Mouse (Mus musculus) stomach, embryonic 16.5 days (tissue): ENCODE measurements around the gene Krtap5-2. TPM values are rescaled to one million over a fixed set of nuclear protein-coding genes. Genes with fewer than 3 reads are reported as not detected.
"Not testable (repeated sequence)": the region's sequence is repeated elsewhere in the genome, so short reads cannot be mapped to it uniquely, and the experiment has no call there.

Experiments used
- ATAC-seq: fragments of 200-750 bp; cut with Nextera tagmentation; 2 replicates; pipeline ENCODE4 v1.8.0; 2017; ENCODE audit warnings: moderate number of reproducible peaks, moderate TSS enrichment; ENCODE audit not compliant: insufficient read depth, low FRiP score
- H3K27ac ChIP-seq: fragments of 300-500 bp; sonication (generic); 2 replicates; pipeline ENCODE4 v1.5.1; 2014; ENCODE audit warnings: low read length
- H3K27me3 ChIP-seq: fragments of 300-500 bp; sonication (generic); 2 replicates; pipeline ENCODE4 v1.6.1; 2014; ENCODE audit warnings: low read length, control low read depth, mixed read lengths; ENCODE audit not compliant: control insufficient read depth, insufficient read depth
- H3K36me3 ChIP-seq: fragments of 300-500 bp; sonication (generic); 2 replicates; pipeline ENCODE4 v1.6.1; 2014; ENCODE audit warnings: low read length; ENCODE audit not compliant: control insufficient read depth, insufficient read depth
- H3K4me1 ChIP-seq: fragments of 300-500 bp; sonication (generic); 2 replicates; pipeline ENCODE4 v1.6.1; 2014; ENCODE audit warnings: low read length, control low read depth, mixed read lengths; ENCODE audit not compliant: control insufficient read depth, insufficient read depth
- H3K4me2 ChIP-seq: fragments of 300-500 bp; sonication (generic); 2 replicates; pipeline ENCODE4 v1.6.1; 2014; ENCODE audit warnings: low read depth, low read length, mixed read lengths
- H3K4me3 ChIP-seq: fragments of 300-500 bp; sonication (generic); replicated peaks from 2 replicates; pipeline ENCODE4 v1.5.1; 2014; ENCODE audit warnings: mild to moderate bottlenecking, low read length
- H3K9ac ChIP-seq: fragments of 300-500 bp; sonication (generic); 2 replicates; pipeline ENCODE4 v1.6.1; 2014; ENCODE audit warnings: low read length
- H3K9me3 ChIP-seq: fragments of 300-500 bp; sonication (generic); replicated peaks from 2 replicates; pipeline ENCODE4 v1.6.1; 2016; ENCODE audit warnings: low read length, control low read depth; ENCODE audit not compliant: control insufficient read depth
- WGBS: fragments of 180-500 bp; shearing (Covaris S2); extraction: QIAGEN DNeasy Blood & Tissue Kit; methylation state at CpG from one replicate; pipeline ENCODE4 v1.1.7; 2014; 5-methylcytosine and 5-hydroxymethylcytosine counted together
- polyA plus RNA-seq: library from polyadenylated mRNA; unstranded; fragments of >200 nt; fragmentation: Nextera tagmentation; extraction: Ambion mirVana; gene quantifications from 2 replicates; pipeline ENCODE4 v1.2.1, GENCODE M21; 2015

The Krtap5-2 gene
- polyA plus RNA-seq, 1 experiment from 2014 or later, result not detected

GRCm38 (mm10) chr7:142145413-142145940 lies 30.3 kb downstream of the Krtap5-2 start:
- Histone ChIP-seq H3K27me3 (no peaks in the 10 kb centered on the region), H3K4me1 (no peaks in the 10 kb centered on the region), H3K4me2 (no peak overlapping the region), H3K4me3 (no peak overlapping the region), H3K27ac (no peak overlapping the region), H3K36me3 (no peaks in the 10 kb centered on the region), H3K9me3 (no peaks in the 10 kb centered on the region), H3K9ac (no peak overlapping the region)
- 33% methylated on average over 4 of the region's 4 CpGs for WGBS
- no peak for ATAC-seq

GRCm38 (mm10) chr7:142144507-142144906 lies 31.3 kb downstream of the Krtap5-2 start, which contains the start of gene Gm45337:
Gene Gm45337, minus strand, starts transcription at chr7:142144607.
- Histone ChIP-seq H3K4me1 (no peaks in the 10 kb centered on the region), H3K9ac (no peak within 1 kb of the TSS), H3K4me3 (no peak within 1 kb of the TSS), H3K27ac (no peak within 1 kb of the TSS), H3K4me2 (no peak within 1 kb of the TSS), H3K9me3 (no peaks in the 10 kb centered on the region), H3K36me3 (no peaks in the 10 kb centered on the region), H3K27me3 (no peaks in the 10 kb centered on the region)
- ATAC-seq, result no peak
- 69% methylated on average over 1 of the region's 1 CpGs for WGBS

GRCm38 (mm10) chr7:142143506-142144010 lies 32.2 kb downstream of the Krtap5-2 start:
- not testable (repeated sequence) for H3K9ac ChIP-seq, H3K4me3 ChIP-seq, H3K4me2 ChIP-seq, H3K27ac ChIP-seq, H3K4me1 ChIP-seq, H3K9me3 ChIP-seq, H3K36me3 ChIP-seq, ATAC-seq, H3K27me3 ChIP-seq
- WGBS, result 27% methylated on average over 1 of the region's 1 CpGs

- Histone ChIP-seq H3K27ac (no peak overlapping the region), H3K9ac (no peak overlapping the region), H3K9me3 (no peaks in the 10 kb centered on the region), H3K4me3 (no peak overlapping the region), H3K36me3 (no peaks in the 10 kb centered on the region), H3K27me3 (no peaks in the 10 kb centered on the region), H3K4me2 (no peak overlapping the region), H3K4me1 (no peaks in the 10 kb centered on the region)
- 24% methylated on average over 1 of the region's 1 CpGs for WGBS
- ATAC-seq, result no peak
Measured at GRCm38 (mm10) chr7:142140696-142141095, 35.1 kb downstream of the Krtap5-2 start.

- not testable (repeated sequence) for H3K4me3 ChIP-seq, H3K9ac ChIP-seq, ATAC-seq, H3K36me3 ChIP-seq, H3K4me1 ChIP-seq, H3K27me3 ChIP-seq, H3K9me3 ChIP-seq, H3K27ac ChIP-seq, H3K4me2 ChIP-seq
- WGBS, result 24% methylated on average over 2 of the region's 2 CpGs
Measured at GRCm38 (mm10) chr7:142135934-142136333, 39.9 kb downstream of the Krtap5-2 start, which contains the start of gene Gm39115. Gene Gm39115, minus strand, starts transcription at chr7:142136034.

- no peaks in the 10 kb centered on the region for H3K27me3 ChIP-seq
- no peaks in the 10 kb centered on the region for H3K9me3 ChIP-seq
- no peak overlapping the region for H3K4me3 ChIP-seq
- H3K36me3 ChIP-seq, result no peaks in the 10 kb centered on the region
- no peak overlapping the region for H3K4me2 ChIP-seq
- H3K27ac ChIP-seq, result no peak overlapping the region
- H3K9ac ChIP-seq, result no peak overlapping the region
- WGBS, result 44% methylated on average over 4 of the region's 4 CpGs
- ATAC-seq, result no peak
- H3K4me1 ChIP-seq, result no peaks in the 10 kb centered on the region
Measured at GRCm38 (mm10) chr7:142134206-142134995, 41.4 kb downstream of the Krtap5-2 start.

GRCm38 (mm10) chr7:142128843-142129242 lies 47.0 kb downstream of the Krtap5-2 start:
- ATAC-seq, result no peak
- Histone ChIP-seq H3K27ac (no peak overlapping the region), H3K9me3 (no peaks in the 10 kb centered on the region), H3K4me1 (no peaks in the 10 kb centered on the region), H3K9ac (no peak overlapping the region), H3K36me3 (no peaks in the 10 kb centered on the region), H3K27me3 (no peaks in the 10 kb centered on the region), H3K4me3 (no peak overlapping the region), H3K4me2 (no peak overlapping the region)
- WGBS, result 59% methylated on average over 4 of the region's 4 CpGs

Other genes starting within 250 kb of the Krtap5-2 start
- 1.4 TPM in 2 replicates for gene Brsk2, start 226.3 kb downstream of the Krtap5-2 start, polyA plus RNA-seq
- gene Mob2, start 114.9 kb downstream of the Krtap5-2 start, polyA plus RNA-seq, result 73.9 and 75.9 TPM in 2 replicates
- gene Dusp8, start 80.2 kb downstream of the Krtap5-2 start, polyA plus RNA-seq, result 6.4 TPM in 2 replicates
- not detected in 2 replicates for gene Gm45618, start 55.3 kb downstream of the Krtap5-2 start, polyA plus RNA-seq
- not detected in 2 replicates for gene Gm39115, start 40.0 kb downstream of the Krtap5-2 start, polyA plus RNA-seq
- gene Gm45337, start 31.4 kb downstream of the Krtap5-2 start, polyA plus RNA-seq, result not detected in 2 replicates
- gene Gm29735, start 18.9 kb downstream of the Krtap5-2 start, polyA plus RNA-seq, result not detected in 2 replicates
- gene Gm4553, start 10.3 kb downstream of the Krtap5-2 start, polyA plus RNA-seq, result not detected in 2 replicates
- gene Gm10153, start 14.4 kb upstream of the Krtap5-2 start, polyA plus RNA-seq, result not detected in 2 replicates
- gene Krtap5-3, start 25.4 kb upstream of the Krtap5-2 start, polyA plus RNA-seq, result not detected in 2 replicates
- not detected in 2 replicates for gene Gm7579, start 35.9 kb upstream of the Krtap5-2 start, polyA plus RNA-seq
- gene Krtap5-5, start 54.0 kb upstream of the Krtap5-2 start, polyA plus RNA-seq, result not detected in 2 replicates
- not detected in 2 replicates for gene Gm40460, start 65.1 kb upstream of the Krtap5-2 start, polyA plus RNA-seq
- not detected in 2 replicates for gene Gm2431, start 82.3 kb upstream of the Krtap5-2 start, polyA plus RNA-seq
- not detected in 2 replicates for gene Gm4559, start 98.4 kb upstream of the Krtap5-2 start, polyA plus RNA-seq
- gene Krtap5-1, start 121.1 kb upstream of the Krtap5-2 start, polyA plus RNA-seq, result not detected in 2 replicates
- not detected in 2 replicates for gene Krtap5-4, start 127.5 kb upstream of the Krtap5-2 start, polyA plus RNA-seq
- 3.7 and 5.2 TPM in 2 replicates for gene Ifitm10, start 197.7 kb upstream of the Krtap5-2 start, polyA plus RNA-seq
- 0.96 TPM in 1 of 2 replicates, not detected in the other for gene Gm49369, start 206.7 kb upstream of the Krtap5-2 start, polyA plus RNA-seq
- gene Ctsd, start 212.0 kb upstream of the Krtap5-2 start, polyA plus RNA-seq, result 451 and 599 TPM in 2 replicates